Mouse (Mus musculus) erythroblast, adult 5-6 weeks (primary cell): ENCODE data around the gene Rprd1b. TPM values are rescaled to one million over a fixed set of nuclear protein-coding genes. Genes with fewer than 3 reads are reported as not detected.

Source experiments
- ATAC-seq: replicated peaks from 2 replicates; pipeline ENCODE4 v1.8.0; 2016; ENCODE audit warnings: moderate number of reproducible peaks, mild to moderate bottlenecking, moderate TSS enrichment, inconsistent platforms; ENCODE audit not compliant: poor library complexity, low FRiP score, severe bottlenecking
- total RNA-seq, 2 experiments: library from RNA; stranded (forward) in 1 of 2; stranded (reverse) in 1 of 2; fragments of 150-400 nt in 1 of 2; fragments of 200-764, 138-1000 nt in 1 of 2; gene quantifications; 2 replicates each; pipeline versions ENCODE4 v1.2.3 to v1.2.4; 2015 to 2017; ENCODE audit warnings: low replicate concordance in 2 of 2

The Rprd1b gene
- total RNA-seq, 2 experiments from 2014 or later = 20.8 to 31.2 TPM

DNA sequence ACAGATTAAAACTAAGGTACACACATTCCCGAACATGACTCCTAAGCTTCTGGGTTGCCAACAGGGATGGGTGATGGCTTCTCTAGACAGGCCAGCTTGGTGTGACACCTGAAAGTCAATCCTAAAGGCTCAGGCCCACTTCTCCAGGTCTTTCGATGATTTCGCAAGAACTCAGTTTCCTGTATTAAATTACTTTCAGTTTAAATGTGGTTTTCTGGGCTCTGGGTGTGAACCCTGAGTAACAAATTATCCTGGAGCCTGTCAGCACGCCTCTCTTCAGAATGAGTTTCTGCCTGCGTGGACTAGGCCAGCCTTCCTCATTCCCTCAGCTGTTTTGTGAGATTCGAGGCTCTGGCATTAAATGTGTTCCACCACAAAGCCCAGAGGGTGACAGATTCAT, 134.7 kb downstream of the Rprd1b start:
- no peak for ATAC-seq

- no peak for ATAC-seq
These were observed 137.5 kb downstream of the Rprd1b start for GRCm38 (mm10) chr2:158165776-158166175.

GRCm38 (mm10) chr2:158166628-158167027, 138.3 kb downstream of the Rprd1b start:
- no peak for ATAC-seq

- no peak for ATAC-seq
These were observed 139.4 kb downstream of the Rprd1b start for GRCm38 (mm10) chr2:158167496-158168205.

GRCm38 (mm10) chr2:158168741-158169211, 140.5 kb downstream of the Rprd1b start:
- ATAC-seq = no peak

- ATAC-seq = no peak
These were observed 141.1 kb downstream of the Rprd1b start for GRCm38 (mm10) chr2:158169351-158169750.

- no peak for ATAC-seq
These were observed 141.5 kb downstream of the Rprd1b start for GRCm38 (mm10) chr2:158169771-158170170.

- ATAC-seq = no peak
These were observed 142.1 kb downstream of the Rprd1b start for GRCm38 (mm10) chr2:158170394-158170793.

GRCm38 (mm10) chr2:158174438-158174837, 146.1 kb downstream of the Rprd1b start:
- ATAC-seq = no peak

DNA sequence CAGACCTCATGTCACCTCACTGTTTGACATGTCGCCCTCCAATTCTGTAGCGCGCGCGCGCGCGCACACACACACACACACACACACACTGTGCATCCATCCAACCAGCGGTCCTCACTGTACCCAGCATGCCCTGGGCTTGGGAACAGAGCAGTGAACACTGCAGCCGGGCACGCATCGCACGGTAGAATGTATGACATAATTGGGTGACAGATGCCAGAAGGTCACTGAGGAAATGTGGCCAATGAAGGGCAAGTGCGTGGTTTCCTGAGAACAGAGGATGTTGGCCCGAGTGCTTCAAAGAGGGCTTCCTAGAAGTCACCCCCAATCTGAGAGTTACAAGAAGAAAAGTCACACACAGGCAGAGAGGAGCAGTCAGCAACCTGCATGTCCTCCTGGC, 146.7 kb downstream of the Rprd1b start:
- no peak for ATAC-seq

DNA sequence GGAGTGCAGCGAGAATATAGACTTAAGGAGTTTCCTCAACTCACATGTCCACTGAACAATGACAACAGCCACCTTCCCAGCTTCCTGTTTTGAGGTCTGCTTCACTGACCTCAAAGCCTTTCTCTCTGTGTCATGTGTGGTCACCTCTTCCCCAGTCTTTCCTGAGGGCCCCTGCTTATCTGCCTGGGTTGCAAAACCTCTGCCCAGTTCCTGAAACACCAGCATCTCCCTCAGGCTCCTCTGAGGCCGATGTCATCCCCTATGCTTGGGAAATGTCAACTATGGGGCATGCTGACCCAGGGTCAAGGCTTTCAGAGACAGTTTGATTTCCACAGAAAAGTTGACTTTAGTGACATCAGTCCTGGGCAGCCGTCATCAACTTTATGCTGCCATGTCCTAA, 147.1 kb downstream of the Rprd1b start:
- no peak for ATAC-seq

GRCm38 (mm10) chr2:158176763-158177162, 148.5 kb downstream of the Rprd1b start:
- ATAC-seq = no peak

- no peak for ATAC-seq
These were observed 149.3 kb downstream of the Rprd1b start for GRCm38 (mm10) chr2:158177574-158177973.

DNA sequence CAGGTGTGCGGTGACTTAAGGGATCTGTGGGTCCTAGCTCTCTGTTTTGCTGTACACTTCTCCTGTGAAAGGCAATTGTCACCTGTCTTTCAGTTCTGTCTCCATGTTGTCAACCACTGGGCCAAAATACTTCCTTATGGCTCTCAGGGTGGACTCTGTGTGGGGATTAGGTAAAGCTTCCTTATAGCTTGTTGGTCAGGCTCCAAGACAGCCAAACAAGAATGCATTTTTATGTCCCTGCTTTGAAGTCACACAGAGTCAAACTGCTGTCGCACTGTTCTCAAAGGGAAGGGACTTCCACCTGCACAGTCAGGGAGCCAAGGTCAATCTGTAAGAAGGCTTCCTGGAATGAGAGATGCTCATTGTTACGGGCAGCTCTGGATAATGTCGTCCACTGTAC, 149.8 kb downstream of the Rprd1b start:
- no peak for ATAC-seq

- peak; percentile 60; the same call in 1 of the 2 replicates for ATAC-seq
These were observed 150.5 kb downstream of the Rprd1b start for GRCm38 (mm10) chr2:158178696-158179369.

- ATAC-seq = no peak
These were observed 151.2 kb downstream of the Rprd1b start for GRCm38 (mm10) chr2:158179370-158180111.

- peak; percentile 72; the same call in 1 of the 2 replicates for ATAC-seq
These were observed 152.5 kb downstream of the Rprd1b start for GRCm38 (mm10) chr2:158180797-158181196.
